Mouse (Mus musculus): ENCODE results near the gene Sema3b. TPM values are rescaled to one million over a fixed set of nuclear protein-coding genes. Genes with fewer than 3 reads are reported as not detected.
A peak's percentile ranks its signal among the peaks of the same experiment; 100 is the strongest.

The Sema3b gene
- polyA plus RNA-seq, 1 experiment from 2014 or later, result 9.5 TPM

- H3K4me3 ChIP-seq (ENCODE audit: low read length), result no peak overlapping the region
- no peaks in the 10 kb centered on the region for H3K9me3 ChIP-seq (ENCODE audit: control insufficient read depth, low read length)
- no peaks in the 10 kb centered on the region for H3K27me3 ChIP-seq (ENCODE audit: control insufficient read depth, insufficient read depth, low read length)
- H3K4me2 ChIP-seq (replicated peaks; ENCODE audit: low read depth, low read length), result no peak overlapping the region; the same call in 1 of the 2 replicates
- peak; percentile 71 for ATAC-seq (ENCODE audit: low FRiP score, low TSS enrichment)
- H3K4me1 ChIP-seq (ENCODE audit: control insufficient read depth, insufficient read depth, low read length), result peaks cover 6% of the 10 kb centered on the region; the same call in 1 of the 2 replicates
- no peak overlapping the region for H3K27ac ChIP-seq (ENCODE audit: low read depth, low read length)
- no peaks in the 10 kb centered on the region for H3K36me3 ChIP-seq (ENCODE audit: control insufficient read depth, insufficient read depth, low read length)
- H3K9ac ChIP-seq (ENCODE audit: low read depth, low read length), result no peak overlapping the region
- 15% methylated on average over 5 of the region's 5 CpGs for WGBS
Measured at GRCm38 (mm10) chr9:107645577-107645976, 36.5 kb upstream of the Sema3b start.

GRCm38 (mm10) chr9:107645153-107645510, 36.1 kb upstream of the Sema3b start:
- H3K36me3 ChIP-seq (ENCODE audit: control insufficient read depth, insufficient read depth, low read length), result no peaks in the 10 kb centered on the region
- 0 out of 2 replicates have a peak, but pooled peaks cover 6% of the 10 kb centered on the region for H3K4me1 ChIP-seq (ENCODE audit: control insufficient read depth, insufficient read depth, low read length)
- H3K4me3 ChIP-seq (ENCODE audit: low read length), result peak overlapping the region; percentile 34
- no peak overlapping the region for H3K27ac ChIP-seq (ENCODE audit: low read depth, low read length)
- peak overlapping the region; percentile 62 for H3K9ac ChIP-seq (ENCODE audit: low read depth, low read length)
- no peaks in the 10 kb centered on the region for H3K9me3 ChIP-seq (ENCODE audit: control insufficient read depth, low read length)
- peak; percentile 40 for ATAC-seq (ENCODE audit: low FRiP score, low TSS enrichment)
- peak overlapping the region; percentile 52 for H3K4me2 ChIP-seq (replicated peaks; ENCODE audit: low read depth, low read length)
- 37% methylated on average over 7 of the region's 7 CpGs for WGBS
- H3K27me3 ChIP-seq (ENCODE audit: control insufficient read depth, insufficient read depth, low read length), result no peaks in the 10 kb centered on the region

GRCm38 (mm10) chr9:107644495-107645152, 35.6 kb upstream of the Sema3b start:
- no peaks in the 10 kb centered on the region for H3K27me3 ChIP-seq (ENCODE audit: control insufficient read depth, insufficient read depth, low read length)
- H3K27ac ChIP-seq (ENCODE audit: low read depth, low read length), result no peak overlapping the region
- peak overlapping the region; percentile 34 for H3K4me3 ChIP-seq (ENCODE audit: low read length)
- no peaks in the 10 kb centered on the region for H3K36me3 ChIP-seq (ENCODE audit: control insufficient read depth, insufficient read depth, low read length)
- H3K4me2 ChIP-seq (replicated peaks; ENCODE audit: low read depth, low read length), result peak overlapping the region; percentile 52
- 4% methylated on average over 35 of the region's 35 CpGs for WGBS
- H3K9me3 ChIP-seq (ENCODE audit: control insufficient read depth, low read length), result no peaks in the 10 kb centered on the region
- peak overlapping the region; percentile 62 for H3K9ac ChIP-seq (ENCODE audit: low read depth, low read length)
- peak; percentile 86 for ATAC-seq (ENCODE audit: low FRiP score, low TSS enrichment)
- 0 out of 2 replicates have a peak, but pooled peaks cover 6% of the 10 kb centered on the region for H3K4me1 ChIP-seq (ENCODE audit: control insufficient read depth, insufficient read depth, low read length)

GRCm38 (mm10) chr9:107643544-107644214, 34.6 kb upstream of the Sema3b start:
- ATAC-seq (ENCODE audit: low FRiP score, low TSS enrichment), result no peak

GRCm38 (mm10) chr9:107641666-107642065, 32.6 kb upstream of the Sema3b start:
- WGBS, result 36% methylated on average over 8 of the region's 8 CpGs

More at GRCm38 (mm10) chr9:107643544-107644214, 34.6 kb upstream of the Sema3b start:
- H3K27me3 ChIP-seq (ENCODE audit: control insufficient read depth, insufficient read depth, low read length), result no peaks in the 10 kb centered on the region
- H3K4me3 ChIP-seq (ENCODE audit: low read length), result no peak overlapping the region
- 93% methylated on average over 13 of the region's 13 CpGs for WGBS
- H3K36me3 ChIP-seq (ENCODE audit: control insufficient read depth, insufficient read depth, low read length), result no peaks in the 10 kb centered on the region
- H3K9me3 ChIP-seq (ENCODE audit: control insufficient read depth, low read length), result no peaks in the 10 kb centered on the region
- H3K4me1 ChIP-seq (ENCODE audit: control insufficient read depth, insufficient read depth, low read length), result 0 out of 2 replicates have a peak, but pooled peaks cover 6% of the 10 kb centered on the region
- no peak overlapping the region for H3K27ac ChIP-seq (ENCODE audit: low read depth, low read length)
- no peak overlapping the region for H3K4me2 ChIP-seq (replicated peaks; ENCODE audit: low read depth, low read length)
- H3K9ac ChIP-seq (ENCODE audit: low read depth, low read length), result no peak overlapping the region

GRCm38 (mm10) chr9:107640257-107640772, 31.3 kb upstream of the Sema3b start:
- no peak for ATAC-seq (ENCODE audit: low FRiP score, low TSS enrichment)
- H3K27me3 ChIP-seq (ENCODE audit: control insufficient read depth, insufficient read depth, low read length), result no peaks in the 10 kb centered on the region
- peak overlapping the region; percentile 24; the same call in 1 of the 2 replicates for H3K27ac ChIP-seq (ENCODE audit: low read depth, low read length)
- H3K4me3 ChIP-seq (ENCODE audit: low read length), result no peak overlapping the region
- peaks cover 21% of the 10 kb centered on the region for H3K4me1 ChIP-seq (ENCODE audit: control insufficient read depth, insufficient read depth, low read length)
- H3K9me3 ChIP-seq (ENCODE audit: control insufficient read depth, low read length), result no peaks in the 10 kb centered on the region
- no peaks in the 10 kb centered on the region for H3K36me3 ChIP-seq (ENCODE audit: control insufficient read depth, insufficient read depth, low read length)
- 0 out of 2 replicates have a peak overlapping the region, but pooled peaks have one; percentile 12 for H3K9ac ChIP-seq (ENCODE audit: low read depth, low read length)
- 42% methylated on average over 8 of the region's 8 CpGs for WGBS
- H3K4me2 ChIP-seq (replicated peaks; ENCODE audit: low read depth, low read length), result no peak overlapping the region

More at GRCm38 (mm10) chr9:107641666-107642065, 32.6 kb upstream of the Sema3b start:
- Histone ChIP-seq H3K9ac (ENCODE audit: low read depth, low read length) (no peak overlapping the region), H3K4me1 (ENCODE audit: control insufficient read depth, insufficient read depth, low read length) (peaks cover 13% of the 10 kb centered on the region), H3K9me3 (ENCODE audit: control insufficient read depth, low read length) (no peaks in the 10 kb centered on the region), H3K36me3 (ENCODE audit: control insufficient read depth, insufficient read depth, low read length) (no peaks in the 10 kb centered on the region), H3K4me3 (ENCODE audit: low read length) (no peak overlapping the region), H3K4me2 (replicated peaks; ENCODE audit: low read depth, low read length) (no peak overlapping the region), H3K27ac (ENCODE audit: low read depth, low read length) (no peak overlapping the region), H3K27me3 (ENCODE audit: control insufficient read depth, insufficient read depth, low read length) (no peaks in the 10 kb centered on the region)
- ATAC-seq (ENCODE audit: low FRiP score, low TSS enrichment), result no peak

- no peaks in the 10 kb centered on the region for H3K27me3 ChIP-seq (ENCODE audit: control insufficient read depth, insufficient read depth, low read length)
- H3K9ac ChIP-seq (ENCODE audit: low read depth, low read length), result peak overlapping the region; percentile 28; the same call in 1 of the 2 replicates
- H3K36me3 ChIP-seq (ENCODE audit: control insufficient read depth, insufficient read depth, low read length), result no peaks in the 10 kb centered on the region; the same call in 1 of the 2 replicates
- WGBS, result 26% methylated on average over 7 of the region's 7 CpGs
- ATAC-seq (ENCODE audit: low FRiP score, low TSS enrichment), result no peak
- peaks cover 23% of the 10 kb centered on the region for H3K4me1 ChIP-seq (ENCODE audit: control insufficient read depth, insufficient read depth, low read length)
- no peak overlapping the region for H3K4me3 ChIP-seq (ENCODE audit: low read length)
- H3K27ac ChIP-seq (ENCODE audit: low read depth, low read length), result no peak overlapping the region
- H3K9me3 ChIP-seq (ENCODE audit: control insufficient read depth, low read length), result no peaks in the 10 kb centered on the region
- H3K4me2 ChIP-seq (replicated peaks; ENCODE audit: low read depth, low read length), result no peak overlapping the region; the same call in 1 of the 2 replicates
Measured at GRCm38 (mm10) chr9:107637070-107637469, 28.0 kb upstream of the Sema3b start.

GRCm38 (mm10) chr9:107635279-107636028, 26.4 kb upstream of the Sema3b start, which contains the start of gene Gnai2:
TSS of gene Gnai2 (minus strand) at chr9:107635367.
- Histone ChIP-seq H3K27ac (ENCODE audit: low read depth, low read length) (peak within 1 kb of the TSS; percentile 73), H3K4me3 (ENCODE audit: low read length) (peak within 1 kb of the TSS; percentile 88), H3K36me3 (ENCODE audit: control insufficient read depth, insufficient read depth, low read length) (peaks cover 7% of the 10 kb centered on the region; the same call in 1 of the 2 replicates), H3K4me2 (replicated peaks; ENCODE audit: low read depth, low read length) (peak within 1 kb of the TSS; percentile 75), H3K4me1 (ENCODE audit: control insufficient read depth, insufficient read depth, low read length) (peaks cover 38% of the 10 kb centered on the region), H3K27me3 (ENCODE audit: control insufficient read depth, insufficient read depth, low read length) (no peaks in the 10 kb centered on the region), H3K9me3 (ENCODE audit: control insufficient read depth, low read length) (no peaks in the 10 kb centered on the region), H3K9ac (ENCODE audit: low read depth, low read length) (peak within 1 kb of the TSS; percentile 93)
- WGBS, result 2% methylated on average over 38 of the region's 38 CpGs
- ATAC-seq (ENCODE audit: low FRiP score, low TSS enrichment), result peak; percentile 96
